Mouse (Mus musculus): ENCODE measurements at regions not wholly inside any gene's neighbourhood (a gene's known extent, or its start where the extent isn't known, plus 50 kb on each side); places are given as distances from the start of the nearest gene placed in this dataset.
"Not testable (repeated sequence)": the region's sequence is repeated elsewhere in the genome, so short reads cannot be mapped to it uniquely, and the experiment has no call there.

DNA sequence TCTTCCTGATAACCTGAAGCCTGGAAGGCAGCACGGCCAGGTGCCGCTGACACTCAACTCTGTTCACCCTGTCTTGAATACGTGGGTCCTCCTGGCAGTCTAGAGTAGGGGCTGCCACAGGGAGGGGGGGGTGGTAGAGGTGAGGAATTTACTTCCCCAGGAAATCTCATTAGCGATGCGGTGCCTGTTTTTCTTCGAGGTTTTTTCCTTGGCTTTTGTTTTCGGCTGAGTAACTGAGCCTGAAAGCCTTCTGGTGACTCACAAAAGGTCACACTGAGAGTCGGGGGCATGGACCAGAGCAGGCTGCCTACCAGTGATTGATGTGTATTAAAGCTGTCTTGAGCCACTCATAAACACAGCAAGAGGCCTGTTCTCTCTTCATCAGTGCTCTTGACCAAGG is 181.1 kb upstream of the Pmfbp1 start:
- no peak overlapping the region for H3K4me2 ChIP-seq (ENCODE audit: low read length)
- H3K9ac ChIP-seq (replicated peaks; ENCODE audit: low read depth, low read length), result no peak overlapping the region
- no peaks in the 10 kb centered on the region for H3K27me3 ChIP-seq (replicated peaks; ENCODE audit: control insufficient read depth, insufficient read depth, low read length)
- no peaks in the 10 kb centered on the region for H3K9me3 ChIP-seq (ENCODE audit: control insufficient read depth, low read length)
- no peak overlapping the region for H3K4me3 ChIP-seq (replicated peaks; ENCODE audit: low read length)
- 7% methylated on average over 8 of the region's 8 CpGs for WGBS
- no peaks in the 10 kb centered on the region for H3K36me3 ChIP-seq (ENCODE audit: control insufficient read depth, insufficient read depth)
- ATAC-seq, result no peak
- no peak overlapping the region for H3K27ac ChIP-seq (ENCODE audit: low read length)
- H3K4me1 ChIP-seq (replicated peaks; ENCODE audit: control insufficient read depth, insufficient read depth, low read length), result peaks cover 18% of the 10 kb centered on the region

- H3K27me3 ChIP-seq (replicated peaks; ENCODE audit: control insufficient read depth, insufficient read depth, low read length), result no peaks in the 10 kb centered on the region
- 54% methylated on average over 11 of the region's 11 CpGs for WGBS
- no peaks in the 10 kb centered on the region for H3K4me1 ChIP-seq (replicated peaks; ENCODE audit: control insufficient read depth, insufficient read depth, low read length)
- H3K9ac ChIP-seq (replicated peaks; ENCODE audit: low read depth, low read length), result no peak overlapping the region
- no peak overlapping the region for H3K27ac ChIP-seq (ENCODE audit: low read length)
- H3K4me2 ChIP-seq (ENCODE audit: low read length), result no peak overlapping the region
- H3K36me3 ChIP-seq (ENCODE audit: control insufficient read depth, insufficient read depth), result no peaks in the 10 kb centered on the region
- H3K9me3 ChIP-seq (ENCODE audit: control insufficient read depth, low read length), result no peaks in the 10 kb centered on the region
- H3K4me3 ChIP-seq (replicated peaks; ENCODE audit: low read length), result no peak overlapping the region
- ATAC-seq, result no peak
These were observed 172.9 kb upstream of the Pmfbp1 start for GRCm38 (mm10) chr8:109320955-109321354.

GRCm38 (mm10) chr8:109323351-109323750 is 170.5 kb upstream of the Pmfbp1 start:
- Histone ChIP-seq H3K4me1 (replicated peaks; ENCODE audit: control insufficient read depth, insufficient read depth, low read length) (no peaks in the 10 kb centered on the region), H3K4me3 (replicated peaks; ENCODE audit: low read length) (no peak overlapping the region), H3K9me3 (ENCODE audit: control insufficient read depth, low read length) (no peaks in the 10 kb centered on the region), H3K36me3 (ENCODE audit: control insufficient read depth, insufficient read depth) (no peaks in the 10 kb centered on the region), H3K9ac (replicated peaks; ENCODE audit: low read depth, low read length) (no peak overlapping the region), H3K4me2 (ENCODE audit: low read length) (no peak overlapping the region), H3K27ac (ENCODE audit: low read length) (no peak overlapping the region), H3K27me3 (replicated peaks; ENCODE audit: control insufficient read depth, insufficient read depth, low read length) (no peaks in the 10 kb centered on the region)
- WGBS, result 70% methylated on average over 2 of the region's 2 CpGs
- ATAC-seq, result no peak

GRCm38 (mm10) chr8:109324241-109324640 is 169.6 kb upstream of the Pmfbp1 start:
- Histone ChIP-seq H3K9ac (replicated peaks; ENCODE audit: low read depth, low read length) (no peak overlapping the region), H3K4me3 (replicated peaks; ENCODE audit: low read length) (no peak overlapping the region), H3K27ac (ENCODE audit: low read length) (no peak overlapping the region), H3K9me3 (ENCODE audit: control insufficient read depth, low read length) (no peaks in the 10 kb centered on the region), H3K4me1 (replicated peaks; ENCODE audit: control insufficient read depth, insufficient read depth, low read length) (no peaks in the 10 kb centered on the region), H3K4me2 (ENCODE audit: low read length) (no peak overlapping the region), H3K27me3 (replicated peaks; ENCODE audit: control insufficient read depth, insufficient read depth, low read length) (no peaks in the 10 kb centered on the region), H3K36me3 (ENCODE audit: control insufficient read depth, insufficient read depth) (no peaks in the 10 kb centered on the region)
- 87% methylated on average over 9 of the region's 9 CpGs for WGBS
- ATAC-seq, result no peak

- ATAC-seq, result no peak
- Histone ChIP-seq H3K36me3 (ENCODE audit: control insufficient read depth, insufficient read depth) (no peaks in the 10 kb centered on the region), H3K27me3 (replicated peaks; ENCODE audit: control insufficient read depth, insufficient read depth, low read length) (no peaks in the 10 kb centered on the region), H3K9me3 (ENCODE audit: control insufficient read depth, low read length) (no peaks in the 10 kb centered on the region), H3K27ac (ENCODE audit: low read length) (no peak overlapping the region), H3K4me2 (ENCODE audit: low read length) (no peak overlapping the region), H3K4me1 (replicated peaks; ENCODE audit: control insufficient read depth, insufficient read depth, low read length) (peaks cover 10% of the 10 kb centered on the region), H3K4me3 (replicated peaks; ENCODE audit: low read length) (no peak overlapping the region), H3K9ac (replicated peaks; ENCODE audit: low read depth, low read length) (no peak overlapping the region)
- WGBS, result 28% methylated on average over 7 of the region's 7 CpGs
These were observed 157.6 kb upstream of the Pmfbp1 start for GRCm38 (mm10) chr8:109336203-109336602.

- WGBS, result 11% methylated on average over 14 of the region's 14 CpGs
- H3K4me1 ChIP-seq (replicated peaks; ENCODE audit: control insufficient read depth, insufficient read depth, low read length), result peaks cover 10% of the 10 kb centered on the region
- no peak for ATAC-seq
- H3K4me2 ChIP-seq (ENCODE audit: low read length), result peak overlapping the region; percentile 55
- no peaks in the 10 kb centered on the region for H3K36me3 ChIP-seq (ENCODE audit: control insufficient read depth, insufficient read depth)
- no peaks in the 10 kb centered on the region for H3K9me3 ChIP-seq (ENCODE audit: control insufficient read depth, low read length)
- peak overlapping the region; percentile 48; the same call in 1 of the 2 replicates for H3K9ac ChIP-seq (replicated peaks; ENCODE audit: low read depth, low read length)
- peak overlapping the region; percentile 32 for H3K4me3 ChIP-seq (replicated peaks; ENCODE audit: low read length)
- H3K27ac ChIP-seq (ENCODE audit: low read length), result no peak overlapping the region
- no peaks in the 10 kb centered on the region for H3K27me3 ChIP-seq (replicated peaks; ENCODE audit: control insufficient read depth, insufficient read depth, low read length)
These were observed 155.5 kb upstream of the Pmfbp1 start for GRCm38 (mm10) chr8:109338220-109338835.

GRCm38 (mm10) chr8:109340647-109341046 is 153.2 kb upstream of the Pmfbp1 start:
- H3K4me1 ChIP-seq (replicated peaks; ENCODE audit: control insufficient read depth, insufficient read depth, low read length); ATAC-seq; H3K27ac ChIP-seq (ENCODE audit: low read length); H3K4me2 ChIP-seq (ENCODE audit: low read length); H3K27me3 ChIP-seq (replicated peaks; ENCODE audit: control insufficient read depth, insufficient read depth, low read length); H3K9ac ChIP-seq (replicated peaks; ENCODE audit: low read depth, low read length); H3K9me3 ChIP-seq (ENCODE audit: control insufficient read depth, low read length); H3K36me3 ChIP-seq (ENCODE audit: control insufficient read depth, insufficient read depth); H3K4me3 ChIP-seq (replicated peaks; ENCODE audit: low read length): not testable (repeated sequence)
- 95% methylated on average over 21 of the region's 21 CpGs for WGBS

DNA sequence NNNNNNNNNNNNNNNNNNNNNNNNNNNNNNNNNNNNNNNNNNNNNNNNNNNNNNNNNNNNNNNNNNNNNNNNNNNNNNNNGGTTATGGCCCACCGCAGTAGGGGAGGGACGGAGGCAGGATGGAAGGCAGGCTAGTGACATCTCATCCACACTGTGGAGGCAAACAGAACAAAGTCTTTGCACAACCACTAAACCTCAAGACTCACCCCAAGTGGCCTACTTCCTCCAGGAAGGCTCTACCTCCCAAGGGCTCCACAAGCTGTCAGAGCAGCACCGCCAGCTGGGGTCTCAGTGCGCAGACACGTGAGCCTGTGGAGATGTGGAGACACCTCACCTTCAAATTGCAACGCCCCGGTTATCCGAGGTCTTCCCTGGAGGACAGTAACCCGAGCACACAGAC is 138.7 kb upstream of the Pmfbp1 start:
- 95% methylated on average over 9 of the region's 9 CpGs for WGBS
- H3K27me3 ChIP-seq (replicated peaks; ENCODE audit: control insufficient read depth, insufficient read depth, low read length), result no peaks in the 10 kb centered on the region
- no peaks in the 10 kb centered on the region for H3K36me3 ChIP-seq (ENCODE audit: control insufficient read depth, insufficient read depth)
- no peak overlapping the region for H3K9ac ChIP-seq (replicated peaks; ENCODE audit: low read depth, low read length)
- no peak for ATAC-seq
- no peak overlapping the region for H3K27ac ChIP-seq (ENCODE audit: low read length)
- peaks cover 32% of the 10 kb centered on the region for H3K4me1 ChIP-seq (replicated peaks; ENCODE audit: control insufficient read depth, insufficient read depth, low read length)
- no peaks in the 10 kb centered on the region for H3K9me3 ChIP-seq (ENCODE audit: control insufficient read depth, low read length)
- H3K4me2 ChIP-seq (ENCODE audit: low read length), result no peak overlapping the region
- no peak overlapping the region for H3K4me3 ChIP-seq (replicated peaks; ENCODE audit: low read length)

GRCm38 (mm10) chr8:109359396-109360051 is 134.3 kb upstream of the Pmfbp1 start:
- H3K4me3 ChIP-seq (replicated peaks; ENCODE audit: low read length), result peak overlapping the region; percentile 26
- H3K4me2 ChIP-seq (ENCODE audit: low read length), result peak overlapping the region; percentile 65

More at GRCm38 (mm10) chr8:109359396-109360051, 134.3 kb upstream of the Pmfbp1 start:
- no peaks in the 10 kb centered on the region for H3K9me3 ChIP-seq (ENCODE audit: control insufficient read depth, low read length)
- H3K27me3 ChIP-seq (replicated peaks; ENCODE audit: control insufficient read depth, insufficient read depth, low read length), result no peaks in the 10 kb centered on the region
- peak overlapping the region; percentile 38 for H3K9ac ChIP-seq (replicated peaks; ENCODE audit: low read depth, low read length)
- H3K4me1 ChIP-seq (replicated peaks; ENCODE audit: control insufficient read depth, insufficient read depth, low read length), result peaks cover 22% of the 10 kb centered on the region
- no peaks in the 10 kb centered on the region for H3K36me3 ChIP-seq (ENCODE audit: control insufficient read depth, insufficient read depth)
- H3K27ac ChIP-seq (ENCODE audit: low read length), result peak overlapping the region; percentile 77
- 11% methylated on average over 16 of the region's 16 CpGs for WGBS
- ATAC-seq, result peak; percentile 73

Measured in forebrain, embryonic 16.5 days (tissue).